Mouse (Mus musculus) testis, adult 2 months (tissue): ENCODE measurements at regions not wholly inside any gene's neighbourhood (a gene's known extent, or its start where the extent isn't known, plus 50 kb on each side); places are given as distances from the start of the nearest gene placed in this dataset.

ENCODE experiments used
- CTCF ChIP-seq: fragments of 200-500 bp; IDR thresholded peaks from 2 replicates; pipeline ENCODE4 v1.5.1; 2012; ENCODE audit warnings: low read depth, mild to moderate bottlenecking, inconsistent platforms, low read length, moderate library complexity; ENCODE audit not compliant: control insufficient read depth, insufficient read depth, insufficient replicate concordance
- POLR2A ChIP-seq: fragments of 200-500 bp; IDR thresholded peaks from 2 replicates; pipeline ENCODE4 v1.6.1; 2012; ENCODE audit warnings: low read depth, mild to moderate bottlenecking, inconsistent platforms, low read length, moderate library complexity; ENCODE audit not compliant: control insufficient read depth

GRCm38 (mm10) chr2:17165016-17165415, 566.2 kb downstream of the Nebl start:
- TF ChIP-seq POLR2A (no peak), CTCF (no peak)
